ENCODE assay signal across 9 mouse cellular contexts in the genomic region with DNA sequence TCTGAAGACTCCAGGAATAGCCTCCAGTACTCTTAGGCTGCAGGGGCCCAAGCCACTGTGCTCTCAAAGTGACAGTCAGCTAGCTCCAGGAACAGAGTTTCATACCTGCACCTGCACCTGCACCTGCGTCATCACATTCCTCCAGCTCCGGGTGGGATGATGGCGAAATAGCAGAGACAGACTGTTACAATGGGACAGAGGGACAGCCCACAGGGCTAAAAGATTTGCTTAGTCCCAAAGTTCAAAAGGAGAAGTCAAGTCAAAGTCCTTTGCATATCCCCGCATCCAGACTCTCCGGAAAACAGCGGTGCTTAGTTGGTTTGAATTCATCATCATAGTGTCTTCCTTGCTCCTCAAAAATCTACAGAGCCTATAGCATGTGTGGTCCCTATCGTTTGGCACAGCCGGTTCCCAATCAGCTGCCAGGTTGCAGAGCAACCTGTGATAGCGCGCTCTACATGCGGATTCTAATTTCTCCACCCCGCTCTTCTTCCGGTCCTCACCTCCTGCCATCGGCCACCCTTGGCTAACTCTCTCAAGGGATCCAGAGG. TPM values are rescaled to one million over a fixed set of nuclear protein-coding genes. Genes with fewer than 3 reads are reported as not detected.
A peak's percentile ranks its signal among the peaks of the same experiment; 100 is the strongest.
DNase-seq lines count a peak whose midpoint lies in the region; ATAC-seq and TF ChIP-seq lines count a peak whose summit lies in the region.
"Had no signal": no experiment of that assay in that cellular context is flagged by ENCODE, and none has a peak within 500 bp of the region (broad histone marks: within the 10 kb centered on the region; RNA-seq: fewer than 3 reads in every experiment).

Gene Slc22a3 (minus strand): TSS at position 51 of the 551 bp plus-strand sequence.

- 0 out of 2 replicates have a peak within 1 kb of the TSS, but pooled peaks have one; percentile 32 for H3K9ac ChIP-seq in hindbrain, embryonic 12.5 days

- intact Hi-C loops in heart, postnatal 14 days (cut with DNase I), result no loop called here

- TF ChIP-seq POLR2A in bone marrow, adult 2 months (IDR thresholded peaks at IDR 0.05; ENCODE audit: borderline replicate concordance, control insufficient read depth, low read depth, low read length), result no peak

- ATAC-seq in hindbrain, embryonic 12.5 days (ENCODE audit: low FRiP score), result no peak
- peak; percentile 76 for ATAC-seq in megakaryocyte-erythroid progenitor cell, adult 5-6 weeks (replicated peaks; ENCODE audit: low FRiP score, low TSS enrichment, poor library complexity, severe bottlenecking)

- H3K36me3 ChIP-seq in heart, embryonic 10.5 days, result no peaks in the 10 kb centered on the region
- no peaks in the 10 kb centered on the region for H3K36me3 ChIP-seq in hindbrain, embryonic 12.5 days

- peak within 1 kb of the TSS; percentile 59 for H3K4me2 ChIP-seq in hindbrain, embryonic 12.5 days (replicated peaks)

- peak within 1 kb of the TSS; percentile 63 for H3K4me3 ChIP-seq in heart, embryonic 10.5 days
- peak within 1 kb of the TSS; percentile 40 for H3K4me3 ChIP-seq in bone marrow, adult 2 months (replicated peaks; ENCODE audit: control insufficient read depth, low read depth, low read length)
- H3K4me3 ChIP-seq in hindbrain, embryonic 12.5 days, result peak within 1 kb of the TSS; percentile 35

- WGBS in heart, embryonic 10.5 days, result 19% methylated on average over 14 of the region's 14 CpGs
- 33% methylated on average over 14 of the region's 14 CpGs for WGBS in bone marrow, adult 2 months
- 15% methylated on average over 14 of the region's 14 CpGs for WGBS in hindbrain, embryonic 12.5 days

- peaks cover 83% of the 10 kb centered on the region for H3K27me3 ChIP-seq in heart, embryonic 10.5 days (ENCODE audit: insufficient read depth, poor library complexity, severe bottlenecking)
- peaks cover 55% of the 10 kb centered on the region for H3K27me3 ChIP-seq in hindbrain, embryonic 12.5 days

- H3K4me1 ChIP-seq in heart, embryonic 10.5 days, result peaks cover 15% of the 10 kb centered on the region
- no peaks in the 10 kb centered on the region; the same call in 1 of the 2 replicates for H3K4me1 ChIP-seq in bone marrow, adult 2 months (ENCODE audit: control insufficient read depth, insufficient read depth, low read length)
- peaks cover 8% of the 10 kb centered on the region; the same call in 1 of the 2 replicates for H3K4me1 ChIP-seq in hindbrain, embryonic 12.5 days

- peak within 1 kb of the TSS; percentile 52; the same call in 1 of the 2 replicates for H3K27ac ChIP-seq in heart, embryonic 10.5 days
- no peak within 1 kb of the TSS for H3K27ac ChIP-seq in bone marrow, adult 2 months (ENCODE audit: control insufficient read depth, insufficient read depth, low read depth, low read length, poor library complexity)
- H3K27ac ChIP-seq in hindbrain, embryonic 12.5 days, result no peak within 1 kb of the TSS

- no peaks in the 10 kb centered on the region for H3K9me3 ChIP-seq in heart, embryonic 10.5 days
- H3K9me3 ChIP-seq in hindbrain, embryonic 12.5 days (replicated peaks), result no peaks in the 10 kb centered on the region

- DNase-seq in heart, embryonic 10.5 days (ENCODE audit: low spot score), result no peak
- DNase-seq in heart, postnatal 14 days, result no peak
- DNase-seq in adrenal gland, postnatal 10 days, result no peak
- DNase-seq in spleen, adult 12 weeks (ENCODE audit: low spot score), result no peak
- DNase-seq in spleen, postnatal 36 days (ENCODE audit: low spot score in 2 of 2), result no peak
- DNase-seq: cerebellum, adult 18-20 months had no signal

- no peak for TF ChIP-seq CTCF in bone marrow, adult 2 months (IDR thresholded peaks at IDR 0.05; ENCODE audit: control insufficient read depth, insufficient read depth, low read length)

RNA-seq across cellular contexts. Expression of gene Slc22a3, which starts in this region (rescaled TPM):
- 0.32 and 0.74 TPM in 2 replicates for polyA plus RNA-seq in heart, embryonic 10.5 days (2016; fragmentation: Nextera tagmentation; extraction: Ambion mirVana)
- total RNA-seq in heart, postnatal 14 days (2021), result 1 to 10 TPM; 3.2 to 4.2 TPM
- 2.2 and 2.3 TPM in 2 replicates for polyA plus RNA-seq in bone marrow, adult 2 months (2011; ENCODE audit: insufficient read depth, insufficient read length, low replicate concordance, missing spikeins)
- 0.77 and 0.79 TPM in 2 replicates for polyA plus RNA-seq in hindbrain, embryonic 12.5 days (2016; fragmentation: Nextera tagmentation; extraction: Ambion mirVana)
- 26.2 and 42.0 TPM in 2 replicates for total RNA-seq in megakaryocyte-erythroid progenitor cell, adult 5-6 weeks (2014; fragmentation: Nextera tagmentation)
- total RNA-seq in megakaryocyte-erythroid progenitor cell, adult 5-6 weeks (2017), result 27.4 and 29.7 TPM in 2 replicates
- 1 to 10 TPM; 7.6 to 10.0 TPM for total RNA-seq in adrenal gland, postnatal 10 days (2021)
